Mouse (Mus musculus): Measurements from ENCODE around the gene Fxyd5.

Gene Fxyd5

DNA sequence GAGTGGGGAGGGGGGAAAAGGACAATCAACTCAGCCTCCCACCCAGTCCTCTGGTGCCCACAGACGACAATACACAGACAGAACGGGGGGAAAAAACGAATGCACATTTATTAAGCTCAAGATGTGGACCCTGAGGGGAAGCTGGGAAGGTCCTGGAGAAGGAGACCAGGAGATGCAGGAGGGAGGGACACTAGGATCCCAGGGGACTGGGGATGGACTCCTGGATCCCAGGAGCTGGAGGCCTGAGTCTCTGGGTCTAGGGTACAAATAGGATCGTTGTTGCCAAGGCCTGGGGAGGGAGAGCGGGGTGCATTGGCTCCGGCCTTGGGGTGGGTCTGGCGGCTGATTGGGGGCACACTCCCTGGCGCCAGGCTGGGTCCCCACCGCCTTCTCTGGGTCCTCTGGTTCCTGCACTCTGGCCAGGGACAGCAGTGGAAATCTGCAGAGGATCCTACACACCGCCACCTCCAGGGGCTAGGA lies at the start of gene Fxyd5:
TSS of gene Fxyd5 (minus strand) at position 51 of the 480 bp plus-strand sequence.
- DNase-seq: no peak

DNA sequence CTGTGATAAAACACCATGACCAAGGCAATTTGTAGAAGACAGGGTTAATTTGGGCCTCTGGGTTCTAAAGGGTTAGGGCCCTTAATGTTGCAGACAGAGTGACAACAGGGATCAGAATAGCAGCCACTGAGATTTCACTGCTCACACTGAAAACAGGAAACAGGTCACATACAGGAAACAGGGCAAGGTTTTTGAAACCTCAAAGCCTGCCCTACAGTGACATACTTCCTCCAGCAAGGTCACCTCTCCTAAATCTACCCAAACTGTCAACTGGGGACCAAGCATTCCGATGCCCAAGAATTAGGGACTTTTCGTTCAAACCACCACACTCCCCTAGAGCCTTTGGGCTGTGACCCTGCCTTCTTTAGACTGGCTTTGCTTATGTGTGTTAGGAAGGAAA lies 47.4 kb upstream of the Fxyd5 start:
- no peak for DNase-seq

DNA sequence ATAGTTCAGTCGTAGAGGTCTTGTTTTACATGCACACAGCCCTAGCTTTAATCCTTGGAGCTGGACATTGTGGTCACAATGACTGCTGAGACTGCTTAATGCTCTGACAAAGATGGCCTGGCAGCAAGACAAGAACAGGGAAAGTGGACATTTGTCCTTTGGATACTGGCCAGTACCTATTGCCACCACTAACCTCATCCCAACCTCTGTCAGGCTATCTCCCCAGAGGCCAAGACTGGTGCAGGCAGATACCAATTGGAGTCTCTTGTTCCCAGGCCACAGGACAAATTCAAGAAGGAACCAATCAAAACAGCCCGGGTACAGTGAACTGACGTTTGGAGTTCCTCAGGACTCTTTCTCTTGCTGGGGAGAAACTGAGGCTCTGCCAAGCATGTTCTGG lies 45.9 kb upstream of the Fxyd5 start:
- no peak for DNase-seq

DNA sequence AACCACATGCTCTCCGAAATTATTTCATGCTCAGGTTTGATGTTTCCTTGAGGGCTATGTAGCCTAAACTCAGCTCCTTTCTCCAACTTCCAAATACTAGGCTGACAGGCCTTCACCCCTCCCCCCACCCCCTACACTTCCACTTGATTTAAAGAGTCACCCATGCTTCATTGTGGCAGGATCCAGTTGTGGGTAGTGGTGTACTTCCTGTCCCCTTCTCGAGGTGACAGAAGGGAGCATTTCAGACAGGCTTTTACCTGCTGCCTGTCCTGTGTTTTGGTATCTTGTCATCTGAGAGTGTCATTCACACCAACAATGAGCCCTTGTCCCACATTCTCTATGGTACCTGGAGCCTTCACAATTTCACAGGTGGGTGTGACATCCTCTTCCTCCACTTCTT lies 45.0 kb upstream of the Fxyd5 start:
- no peak for DNase-seq

GRCm38 (mm10) chr7:31086175-31086755 lies 44.0 kb upstream of the Fxyd5 start:
- DNase-seq: no peak

GRCm38 (mm10) chr7:31085171-31085570 lies 42.9 kb upstream of the Fxyd5 start:
- no peak for DNase-seq

DNA sequence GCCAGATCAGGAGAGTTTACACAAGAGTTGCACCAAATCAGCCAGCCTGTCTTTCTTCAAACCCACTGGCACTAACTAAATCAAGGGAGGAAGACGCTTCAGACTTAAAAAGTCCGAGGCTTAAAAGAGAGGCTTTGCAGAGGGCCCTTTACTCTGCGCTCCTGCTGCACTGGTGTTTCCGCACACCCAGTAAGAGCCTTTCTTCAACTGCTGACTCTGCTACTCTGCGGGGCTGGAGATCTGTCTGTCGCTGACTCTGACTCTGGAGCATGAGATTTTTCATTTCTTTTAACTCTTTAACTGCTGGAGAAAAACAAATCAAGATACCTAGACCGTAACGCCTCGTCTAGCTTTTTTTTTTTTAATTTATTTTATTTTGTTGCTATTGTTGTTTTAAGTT lies 41.9 kb upstream of the Fxyd5 start:
- no peak for DNase-seq

DNA sequence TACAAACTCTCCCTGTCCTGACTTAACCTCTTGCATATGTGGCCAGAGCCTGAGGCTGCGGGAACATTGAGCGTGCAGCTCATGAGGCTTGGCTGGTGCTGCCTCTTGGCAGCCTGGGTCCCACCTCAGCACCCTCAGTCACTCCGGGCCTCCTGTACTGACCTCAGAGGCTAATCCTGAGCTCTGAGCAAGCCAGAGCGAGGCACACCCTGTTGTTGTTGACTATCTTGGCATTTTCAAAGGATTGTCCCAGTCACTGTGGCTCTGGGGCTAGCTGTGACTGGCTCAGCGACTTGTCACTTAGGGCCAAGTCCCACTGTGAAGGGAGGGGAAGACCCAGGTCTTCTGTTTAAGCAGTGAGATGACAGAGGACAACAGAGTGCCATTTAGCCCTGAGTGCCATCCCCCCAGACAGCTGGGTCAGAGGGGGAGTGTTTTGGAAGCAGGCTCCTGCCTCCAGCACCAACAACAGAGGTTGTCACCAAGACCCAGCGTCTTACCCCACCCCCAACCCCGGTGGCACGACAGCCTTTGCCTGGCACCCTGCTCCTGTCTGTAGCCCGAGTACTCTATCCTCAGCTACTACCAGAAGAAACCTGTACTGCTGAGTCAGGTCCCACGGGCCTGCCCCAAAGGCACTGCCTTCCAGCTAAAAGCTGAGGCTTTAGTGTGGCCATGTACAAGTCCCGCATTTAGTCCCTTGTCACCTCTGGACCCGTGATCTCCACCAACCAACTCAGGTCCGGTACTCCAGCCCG lies 40.7 kb upstream of the Fxyd5 start:
- peak; percentile 47 for DNase-seq

- DNase-seq: no peak
Measured at GRCm38 (mm10) chr7:31082106-31082505, 39.8 kb upstream of the Fxyd5 start.

- no peak for DNase-seq
Measured at GRCm38 (mm10) chr7:31081106-31081505, 38.8 kb upstream of the Fxyd5 start.

GRCm38 (mm10) chr7:31080611-31081010 lies 38.3 kb upstream of the Fxyd5 start:
- DNase-seq: no peak

DNA sequence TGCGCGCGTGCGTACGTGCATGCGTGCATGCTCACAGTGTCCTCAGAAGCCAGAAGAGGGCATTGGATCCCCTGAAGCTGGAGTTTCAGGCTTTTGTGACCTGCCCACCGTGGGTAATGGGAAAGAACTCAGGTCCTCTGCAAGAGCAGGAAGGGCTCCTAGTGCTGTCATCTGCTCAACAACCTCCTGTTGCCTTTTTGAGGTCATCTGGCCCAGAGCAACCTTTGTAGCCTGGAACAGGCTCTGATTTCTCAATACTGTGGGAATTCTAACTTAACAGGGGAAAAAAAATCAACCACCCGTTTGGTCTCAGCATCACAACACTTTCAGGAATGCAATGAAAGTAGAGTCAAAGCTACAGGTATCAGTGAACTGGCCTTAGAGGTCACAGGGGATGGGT lies 37.4 kb upstream of the Fxyd5 start:
- no peak for DNase-seq

GRCm38 (mm10) chr7:31077885-31078445 lies 35.7 kb upstream of the Fxyd5 start:
- DNase-seq: no peak

- DNase-seq: no peak
Measured at GRCm38 (mm10) chr7:31077470-31077869, 35.2 kb upstream of the Fxyd5 start.

DNA sequence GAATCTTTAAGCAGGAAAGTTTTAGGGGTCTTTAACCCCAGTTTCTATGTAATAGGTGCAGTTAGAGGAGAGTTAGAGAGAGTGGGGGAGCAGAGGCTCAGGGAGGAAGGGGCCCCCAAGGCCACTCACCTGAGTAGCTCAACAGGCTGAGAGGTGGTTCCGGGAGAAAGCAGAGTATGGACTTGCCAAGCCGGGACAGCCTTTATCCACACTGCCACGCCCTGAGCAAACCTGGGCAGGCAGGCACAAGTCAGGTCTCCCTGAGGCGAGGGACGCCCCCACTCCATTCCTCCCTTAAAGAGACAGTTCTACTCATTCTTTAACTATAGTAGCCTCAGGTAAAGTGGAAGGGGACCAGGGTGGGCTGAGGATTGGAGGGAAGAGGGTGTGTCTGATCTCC lies 34.2 kb upstream of the Fxyd5 start, which contains the start of gene Fxyd3:
TSS of gene Fxyd3 (minus strand) at position 213 of the 400 bp plus-strand sequence.
- no peak for DNase-seq

DNA sequence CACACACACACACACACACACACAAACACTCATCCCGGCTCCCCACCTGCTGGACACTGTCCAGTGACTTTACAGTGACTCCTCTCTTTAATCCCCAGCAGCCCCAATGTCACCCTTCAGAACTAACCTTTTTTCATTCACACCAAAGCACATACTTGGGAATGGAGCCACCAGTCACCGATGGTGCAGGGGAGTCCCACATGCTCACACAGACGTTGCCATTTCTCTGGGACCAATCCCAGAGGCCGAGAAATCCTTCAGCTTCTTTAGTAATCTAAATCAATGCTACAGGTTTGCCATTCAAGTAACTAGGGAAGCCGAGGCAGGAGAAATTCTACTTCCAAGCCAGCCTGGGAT lies 32.4 kb upstream of the Fxyd5 start:
- DNase-seq: no peak

DNA sequence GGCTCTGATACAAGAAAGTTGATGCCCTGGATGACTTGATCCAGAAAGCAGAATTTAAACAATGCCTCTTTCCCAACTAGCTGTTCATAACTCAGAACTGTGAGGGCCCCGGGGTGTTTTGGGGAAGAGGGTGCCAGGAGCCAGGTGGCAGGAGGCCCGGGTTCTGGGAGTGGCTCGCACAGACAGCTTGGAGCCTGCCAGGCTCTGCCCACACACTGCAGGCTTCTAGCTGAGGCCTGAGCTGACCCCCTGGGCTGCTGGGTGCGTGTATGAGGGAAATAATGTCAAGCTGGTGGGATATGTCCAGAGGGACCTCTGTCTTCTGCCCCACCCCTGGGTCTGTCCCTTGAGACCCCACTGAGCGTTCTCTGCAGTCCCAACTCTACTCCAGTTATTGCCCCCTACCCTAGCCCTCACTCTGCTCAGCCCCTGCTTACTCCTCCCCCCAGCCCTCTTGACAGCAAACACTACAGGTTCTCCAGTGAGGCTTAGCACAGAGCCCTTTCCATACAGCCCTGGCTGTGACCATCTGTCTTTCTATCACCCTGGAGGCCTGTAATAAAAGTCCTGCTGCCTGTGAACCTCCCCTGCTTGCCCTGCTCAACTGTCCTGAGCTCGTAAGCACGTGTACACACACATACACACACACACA lies 31.9 kb upstream of the Fxyd5 start:
- DNase-seq: no peak

GRCm38 (mm10) chr7:31073546-31073945 lies 31.3 kb upstream of the Fxyd5 start:
- no peak for DNase-seq

DNA sequence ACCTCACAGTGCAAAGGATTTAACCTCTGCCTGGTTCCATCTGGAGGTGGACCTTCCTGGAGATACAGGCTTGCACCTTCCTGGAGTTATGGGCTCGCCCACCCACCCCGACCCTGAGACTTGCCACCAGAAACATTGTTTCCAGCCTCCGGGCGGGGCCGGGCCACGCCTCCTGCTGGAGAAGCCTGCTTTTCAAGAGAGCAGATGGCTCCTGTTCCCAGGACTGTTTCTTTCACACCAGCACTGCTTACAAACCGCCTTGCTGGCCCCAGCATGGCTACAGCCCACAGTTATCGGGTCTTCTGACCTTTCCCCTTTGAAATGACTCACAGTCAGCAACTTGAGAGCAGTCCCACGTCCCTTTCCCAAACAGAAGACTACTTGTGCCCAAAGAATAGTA lies 30.0 kb upstream of the Fxyd5 start:
- DNase-seq: no peak

GRCm38 (mm10) chr7:31070324-31070723 lies 28.0 kb upstream of the Fxyd5 start:
- no peak for DNase-seq

GRCm38 (mm10) chr7:31069491-31069890 lies 27.2 kb upstream of the Fxyd5 start:
- no peak for DNase-seq

DNA sequence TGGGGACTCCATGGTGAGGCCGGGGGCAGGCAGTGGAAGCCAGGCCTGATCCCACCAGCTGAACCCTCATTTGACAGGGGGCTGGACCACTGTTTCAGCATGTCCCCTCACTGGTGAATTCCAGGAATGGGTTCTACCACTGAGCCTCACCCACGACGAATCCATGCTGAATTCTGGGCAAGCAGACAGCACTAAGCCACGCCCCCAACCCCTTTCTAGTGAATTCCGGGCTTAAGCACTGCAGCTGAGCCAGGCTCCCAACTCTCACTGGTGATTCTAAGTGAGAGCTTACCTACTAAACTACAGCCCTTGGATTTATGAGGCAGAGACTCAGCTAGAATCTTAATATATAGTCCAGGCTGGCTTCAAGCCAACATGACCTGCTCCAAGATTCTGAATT lies 25.6 kb upstream of the Fxyd5 start:
- DNase-seq: no peak

- DNase-seq: no peak
Measured at GRCm38 (mm10) chr7:31063074-31063560, 20.8 kb upstream of the Fxyd5 start.

GRCm38 (mm10) chr7:31060621-31061010 lies 18.3 kb upstream of the Fxyd5 start:
- no peak for DNase-seq

All from cerebellum, adult 8-10 months (tissue).